Mouse (Mus musculus) lung, adult 2 months (tissue): Measurements from ENCODE around the gene Col4a3bp. TPM values are rescaled to one million over a fixed set of nuclear protein-coding genes. Genes with fewer than 3 reads are reported as not detected.

ENCODE experiments used
- DNase-seq: peaks from one replicate; pipeline ENCODE4 v3.0.0; 2022
- H3K4me1 ChIP-seq: fragments of 200-500 bp; 2 replicates; pipeline ENCODE4 v1.6.1; 2011; ENCODE audit warnings: low read length; ENCODE audit not compliant: control insufficient read depth, insufficient read depth
- H3K4me3 ChIP-seq: fragments of 200-500 bp; replicated peaks from 2 replicates; pipeline ENCODE3; 2011; ENCODE audit warnings: low read depth, mild to moderate bottlenecking, control low read depth, low read length; ENCODE audit errors: extremely low read depth
- CTCF ChIP-seq: fragments of 200-500 bp; IDR thresholded peaks from 2 replicates; pipeline ENCODE4 v1.5.1; 2011; ENCODE audit warnings: mild to moderate bottlenecking, low read length, control low read depth; ENCODE audit not compliant: insufficient read depth
- POLR2A ChIP-seq: fragments of 200-500 bp; IDR thresholded peaks from 2 replicates; pipeline ENCODE4 v1.6.1; 2011; ENCODE audit warnings: low read depth, mild to moderate bottlenecking, control low read depth, low read length, borderline replicate concordance; ENCODE audit errors: extremely low read depth
- WGBS: fragments of 180-500 bp; shearing (Covaris S2); methylation state at CpG from one replicate; pipeline ENCODE4 v1.1.7; 2018; 5-methylcytosine and 5-hydroxymethylcytosine counted together
- polyA plus RNA-seq: library from polyadenylated mRNA; depleted of rRNA; stranded (reverse); fragments of >200 nt; gene quantifications from 2 replicates; pipeline ENCODE4 v1.2.3, GENCODE M21; 2012

Col4a3bp gene
- polyA plus RNA-seq, 1 experiment = 15.2 TPM

GRCm38 (mm10) chr13:96533742-96534141 is 8.7 kb upstream of the Col4a3bp start:
- H3K4me1 ChIP-seq = no peaks in the 10 kb centered on the region
- 63% methylated on average over 2 of the region's 2 CpGs for WGBS
- no peak overlapping the region for H3K4me3 ChIP-seq
- DNase-seq = no peak
- no peak for TF ChIP-seq CTCF
- no peak for TF ChIP-seq POLR2A

DNA sequence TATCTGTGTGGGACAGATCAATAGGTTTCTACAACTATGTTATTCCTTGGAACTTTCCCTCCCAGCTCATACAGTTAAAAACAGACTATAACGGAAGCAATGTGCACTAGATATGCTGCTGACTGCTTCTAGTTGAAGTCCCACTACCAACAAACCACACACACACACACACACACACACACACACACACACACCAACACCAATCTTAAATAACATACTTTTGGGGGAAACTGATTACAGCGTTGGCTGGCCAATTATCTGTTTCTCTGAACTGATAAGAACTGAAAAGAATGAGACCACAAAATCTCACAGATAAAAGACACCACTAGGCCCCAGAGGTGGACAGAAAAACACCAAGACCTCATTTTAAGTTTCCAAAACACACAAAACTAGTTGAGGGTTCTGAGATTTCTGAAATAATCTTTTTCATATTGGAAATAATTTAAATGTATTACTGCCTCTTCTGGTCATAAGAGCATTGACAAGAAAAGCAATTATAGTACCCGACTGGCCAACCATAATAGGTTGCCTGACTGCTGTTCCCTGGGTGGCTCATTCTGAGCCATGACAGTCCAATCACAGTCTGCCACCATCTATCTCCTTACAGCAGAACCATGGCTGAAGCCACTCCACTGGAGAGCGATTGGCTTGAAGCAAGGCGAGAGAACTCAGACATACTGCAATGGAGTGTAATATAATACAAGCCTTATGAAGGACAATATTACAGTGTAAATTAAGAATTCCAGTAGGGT is 5.4 kb upstream of the Col4a3bp start:
- no peak overlapping the region for H3K4me3 ChIP-seq

GRCm38 (mm10) chr13:96538103-96538502 is 4.3 kb upstream of the Col4a3bp start:
- 66% methylated on average over 3 of the region's 3 CpGs for WGBS
- DNase-seq = no peak
- Histone ChIP-seq H3K4me3 (no peak overlapping the region), H3K4me1 (no peaks in the 10 kb centered on the region)
- TF ChIP-seq POLR2A = no peak
- no peak for TF ChIP-seq CTCF

More for the DNA sequence above, 5.4 kb upstream of the Col4a3bp start:
- WGBS = 80% methylated on average over 5 of the region's 5 CpGs
- no peaks in the 10 kb centered on the region for H3K4me1 ChIP-seq
- no peak for DNase-seq
- TF ChIP-seq POLR2A (no peak), CTCF (no peak)

- DNase-seq = no peak
- TF ChIP-seq CTCF = no peak
- TF ChIP-seq POLR2A = no peak
- peak overlapping the region; percentile 23 for H3K4me3 ChIP-seq
- WGBS = 9% methylated on average over 2 of the region's 2 CpGs
- peaks cover 4% of the 10 kb centered on the region; the same call in 1 of the 2 replicates for H3K4me1 ChIP-seq
Observed at GRCm38 (mm10) chr13:96541381-96541780, 1.0 kb upstream of the Col4a3bp start.

- 1% methylated on average over 70 of the region's 73 CpGs for WGBS
- peaks cover 6% of the 10 kb centered on the region for H3K4me1 ChIP-seq
- peak overlapping the region; percentile 97 for H3K4me3 ChIP-seq
- TF ChIP-seq CTCF (no peak), POLR2A (no peak; the same call in 1 of the 2 replicates)
- no peak for DNase-seq
Observed at GRCm38 (mm10) chr13:96542901-96543891, 778 bp downstream of the Col4a3bp start.

- WGBS = 62% methylated on average over 2 of the region's 2 CpGs
- no peak for DNase-seq
- Histone ChIP-seq H3K4me3 (no peak overlapping the region), H3K4me1 (peaks cover 6% of the 10 kb centered on the region)
- no peak for TF ChIP-seq CTCF
- no peak for TF ChIP-seq POLR2A
Observed at GRCm38 (mm10) chr13:96544506-96544905, 2.1 kb downstream of the Col4a3bp start.

DNA sequence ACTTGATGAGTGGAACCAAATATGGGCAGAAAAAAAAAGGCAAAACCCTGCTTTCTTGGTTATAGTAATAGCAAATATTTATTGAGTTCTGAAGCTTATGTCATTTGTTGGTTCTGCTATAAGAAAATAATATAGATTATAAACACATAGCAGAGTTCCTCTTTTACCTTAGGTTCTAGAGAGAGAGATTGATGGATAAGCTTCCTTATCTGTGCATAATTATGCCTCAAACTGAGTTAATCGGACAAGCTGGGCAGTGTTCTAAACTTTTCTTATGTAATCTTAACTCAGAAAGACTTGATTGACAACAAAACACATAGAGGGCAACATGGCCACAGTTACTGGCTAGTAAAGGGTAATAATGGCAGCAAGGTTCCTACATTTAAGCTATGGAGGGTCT is 4.8 kb downstream of the Col4a3bp start:
- Histone ChIP-seq H3K4me1 (peaks cover 6% of the 10 kb centered on the region), H3K4me3 (no peak overlapping the region)
- no peak for TF ChIP-seq POLR2A
- no peak for TF ChIP-seq CTCF
- 50% methylated on average over 1 of the region's 1 CpGs for WGBS
- DNase-seq = no peak

- TF ChIP-seq CTCF = no peak
- TF ChIP-seq POLR2A = no peak
- no peak for DNase-seq
- 30% methylated on average over 4 of the region's 4 CpGs for WGBS
- H3K4me3 ChIP-seq = no peak overlapping the region
- H3K4me1 ChIP-seq = peaks cover 6% of the 10 kb centered on the region
Observed at GRCm38 (mm10) chr13:96547941-96548340, 5.5 kb downstream of the Col4a3bp start.

- WGBS = 92% methylated on average over 3 of the region's 3 CpGs
- no peak overlapping the region for H3K4me3 ChIP-seq
Observed at GRCm38 (mm10) chr13:96555099-96555498, 12.7 kb downstream of the Col4a3bp start.

GRCm38 (mm10) chr13:96567977-96568376 is 25.6 kb downstream of the Col4a3bp start:
- Histone ChIP-seq H3K4me1 (peaks cover 8% of the 10 kb centered on the region), H3K4me3 (no peak overlapping the region)
- TF ChIP-seq CTCF (no peak), POLR2A (no peak)
- WGBS = 61% methylated on average over 6 of the region's 6 CpGs
- no peak for DNase-seq

More at GRCm38 (mm10) chr13:96555099-96555498, 12.7 kb downstream of the Col4a3bp start:
- no peak for DNase-seq
- H3K4me1 ChIP-seq = peaks cover 11% of the 10 kb centered on the region
- TF ChIP-seq CTCF (no peak), POLR2A (no peak)
